Mouse (Mus musculus) C2C12 (cell line): ENCODE results near the gene Hal.

Source experiments
- CEBPB ChIP-seq: IDR thresholded peaks from one replicate; pipeline ENCODE4 v1.6.1; 2011; ENCODE audit warnings: low read depth, mild to moderate bottlenecking, control low read depth, moderate library complexity
- CTCF ChIP-seq: IDR thresholded peaks from one replicate; pipeline ENCODE4 v1.5.1; 2011; ENCODE audit not compliant: control insufficient read depth, insufficient read depth, insufficient read length

GRCm38 (mm10) chr10:93538818-93539217 lies 50.2 kb downstream of the Hal start:
- no peak for TF ChIP-seq CTCF
- TF ChIP-seq CEBPB = no peak
